Mouse (Mus musculus): Measurements from ENCODE around the gene Themis2.
"Not testable (repeated sequence)": the region's sequence is repeated elsewhere in the genome, so short reads cannot be mapped to it uniquely, and the experiment has no call there.

The Themis2 gene

DNA sequence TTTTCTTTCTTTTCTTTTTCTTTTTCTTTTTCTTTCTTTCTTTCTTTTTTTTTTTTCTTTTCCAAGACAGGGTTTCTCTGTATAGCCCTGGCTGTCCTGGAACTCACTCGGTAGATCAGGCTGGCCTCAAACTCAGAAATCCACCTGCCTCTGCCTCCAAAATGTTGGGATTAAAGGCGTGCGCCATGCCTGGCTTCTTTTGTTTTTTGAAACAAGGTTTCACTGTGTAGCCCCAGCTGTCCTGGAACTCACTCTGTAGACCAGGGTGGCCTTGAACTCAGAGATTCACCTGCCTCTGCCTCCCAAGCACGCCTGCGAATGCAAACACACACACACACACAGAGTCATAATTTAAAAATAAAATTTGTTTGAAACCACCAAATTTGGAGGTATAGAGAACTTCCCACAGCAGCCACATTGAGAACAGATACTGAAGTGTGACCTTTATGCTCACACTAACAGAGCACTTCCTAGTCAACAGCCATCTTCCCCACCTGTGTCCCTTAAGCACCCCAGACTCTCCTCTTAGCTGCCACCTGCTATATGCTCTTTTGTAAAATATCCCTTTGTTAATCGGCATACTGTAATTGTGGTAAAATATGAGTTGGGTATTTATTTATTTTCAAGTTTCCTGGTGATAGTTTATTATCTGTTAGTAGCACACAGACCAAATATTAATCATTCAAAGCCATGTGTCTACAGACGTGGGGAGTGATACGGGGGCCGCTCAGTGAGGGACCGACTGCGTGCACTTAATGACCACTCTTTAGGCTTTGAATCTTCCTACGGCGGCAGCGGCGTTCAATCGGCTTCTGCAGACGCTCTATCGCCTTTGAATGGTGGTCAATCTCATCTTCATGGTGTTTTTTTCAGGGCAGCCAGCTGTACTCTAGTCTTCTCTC lies 5.2 kb upstream of the Themis2 start:
- in situ Hi-C loops (cut with MboI; ENCODE audit: unreplicated experiment in 2 of 2) = no loop called here

GRCm38 (mm10) chr4:132799845-132800244 lies 3.7 kb upstream of the Themis2 start:
- in situ Hi-C loops (cut with MboI; ENCODE audit: unreplicated experiment in 2 of 2) = no loop called here

DNA sequence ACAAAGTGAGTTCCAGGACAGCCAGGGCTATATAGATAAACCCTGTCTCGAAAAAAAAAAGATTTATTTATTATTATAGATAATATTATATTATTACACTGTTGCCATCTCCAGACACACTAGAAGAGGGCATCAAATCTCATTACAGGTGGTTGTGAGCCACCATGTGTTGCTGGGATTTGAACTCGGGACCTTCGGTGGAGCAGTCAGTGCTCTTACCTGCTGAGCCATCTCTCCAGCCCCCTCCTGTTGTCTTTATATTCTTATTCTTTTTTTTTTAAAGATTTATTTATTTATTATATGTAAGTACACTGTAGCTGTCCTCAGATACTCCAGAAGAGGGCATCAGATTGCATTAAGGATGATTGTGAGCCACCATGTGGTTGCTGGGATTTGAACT lies 2.5 kb upstream of the Themis2 start:
- in situ Hi-C loops (cut with MboI; ENCODE audit: unreplicated experiment in 2 of 2) = not testable (repeated sequence)

DNA sequence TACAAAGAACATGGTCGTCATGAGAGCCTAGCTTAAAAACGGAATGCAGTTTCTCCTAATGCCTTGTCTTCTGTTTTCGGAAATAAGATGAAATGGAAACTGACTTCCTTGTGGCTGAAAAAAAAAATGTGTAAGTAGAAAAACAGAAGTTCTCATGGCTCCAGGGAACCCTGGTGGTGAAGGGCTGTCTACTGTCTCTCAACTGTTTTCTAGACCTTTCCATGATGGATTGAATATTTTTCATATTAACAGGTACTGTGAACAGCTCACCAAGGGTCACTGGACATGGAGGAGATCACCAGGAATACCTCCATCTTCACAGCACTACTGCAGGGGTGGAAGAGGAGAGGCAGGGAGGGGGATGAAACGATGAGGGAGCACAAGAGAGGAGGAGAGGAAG lies 1.8 kb upstream of the Themis2 start:
- in situ Hi-C loops (cut with MboI; ENCODE audit: unreplicated experiment in 2 of 2) = no loop called here

GRCm38 (mm10) chr4:132797461-132797860 lies 1.3 kb upstream of the Themis2 start:
- in situ Hi-C loops (cut with MboI; ENCODE audit: unreplicated experiment in 2 of 2) = no loop called here

DNA sequence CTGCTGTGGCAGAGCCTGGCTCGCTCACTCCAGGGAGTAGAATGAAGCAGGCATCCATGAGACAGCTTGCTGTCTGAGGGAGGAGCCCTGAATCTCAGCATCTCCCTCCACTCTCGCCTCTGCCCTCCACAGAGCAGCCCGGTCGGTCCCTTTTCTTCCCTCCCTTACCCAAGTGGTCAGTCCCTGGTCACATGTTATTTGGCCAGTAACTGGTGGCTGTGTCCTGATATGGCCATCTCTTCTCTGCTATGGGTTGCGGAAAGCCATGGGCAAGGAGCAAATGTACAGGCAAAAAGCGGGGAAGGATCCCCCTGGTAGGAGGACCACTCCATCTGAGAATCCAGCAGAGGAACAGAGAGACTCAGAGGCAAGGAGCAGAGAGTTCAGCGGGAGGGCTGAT lies 1.0 kb downstream of the Themis2 start:
- in situ Hi-C loops (cut with MboI; ENCODE audit: unreplicated experiment in 2 of 2) = no loop called here

DNA sequence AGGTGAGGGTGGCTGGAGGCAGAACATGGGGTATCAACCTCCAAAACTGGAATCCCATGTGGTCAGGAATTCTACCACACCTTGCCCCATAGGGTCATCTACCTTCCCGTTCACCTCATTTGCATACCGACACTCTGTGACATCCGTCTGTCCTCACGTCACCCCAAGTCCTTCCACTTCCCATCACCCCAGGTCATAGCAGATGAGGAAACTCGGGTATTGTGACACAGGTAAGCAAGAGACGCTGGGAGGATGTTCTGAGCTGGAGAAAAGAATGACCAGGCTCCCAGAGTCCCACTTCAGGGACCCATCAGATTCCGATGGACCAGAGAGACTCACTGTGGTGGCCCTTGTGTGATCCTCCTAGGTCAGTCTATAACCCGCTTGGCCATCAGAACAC lies 1.4 kb downstream of the Themis2 start:
- in situ Hi-C loops (cut with MboI; ENCODE audit: unreplicated experiment in 2 of 2) = no loop called here

GRCm38 (mm10) chr4:132794028-132794427 lies 2.2 kb downstream of the Themis2 start:
- in situ Hi-C loops (cut with MboI; ENCODE audit: unreplicated experiment in 2 of 2) = no loop called here

DNA sequence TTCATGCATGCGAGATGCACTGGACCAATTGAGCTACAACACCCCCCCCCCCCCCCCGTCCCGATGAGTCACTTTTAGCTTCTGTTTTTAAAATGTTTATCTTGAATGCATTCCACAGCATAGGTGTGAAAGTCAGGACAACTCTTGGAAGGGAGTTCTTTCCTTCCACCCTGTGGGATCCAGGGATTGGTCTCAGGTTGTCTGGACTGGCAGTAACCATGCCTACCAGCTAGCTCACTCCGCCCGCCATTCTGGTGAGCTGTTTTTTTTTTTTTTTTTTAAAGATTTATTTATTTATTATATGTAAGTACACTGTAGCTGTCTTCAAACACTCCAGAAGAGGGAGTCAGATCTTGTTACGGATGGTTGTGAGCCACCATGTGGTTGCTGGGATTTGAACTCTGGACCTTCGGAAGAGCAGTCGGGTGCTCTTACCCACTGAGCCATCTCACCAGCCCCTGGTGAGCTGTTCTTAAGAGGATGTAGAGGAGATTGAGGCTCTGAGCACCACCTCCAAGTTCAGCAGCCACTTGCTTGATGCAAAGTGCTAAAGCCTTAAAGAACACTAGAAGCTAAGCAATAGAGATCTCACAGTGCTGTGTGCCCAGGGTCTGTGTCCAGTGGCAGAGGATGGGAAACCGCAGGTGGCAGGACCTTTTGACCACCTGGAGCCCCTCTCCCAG lies 2.7 kb downstream of the Themis2 start:
- in situ Hi-C loops (cut with MboI; ENCODE audit: unreplicated experiment in 2 of 2) = not testable (repeated sequence)

- in situ Hi-C loops (cut with MboI; ENCODE audit: unreplicated experiment in 2 of 2) = no loop called here
These were observed 6.5 kb downstream of the Themis2 start for GRCm38 (mm10) chr4:132789731-132790130.

- in situ Hi-C loops (cut with MboI; ENCODE audit: unreplicated experiment in 2 of 2) = no loop called here
These were observed 11.0 kb downstream of the Themis2 start for GRCm38 (mm10) chr4:132785228-132785627.

DNA sequence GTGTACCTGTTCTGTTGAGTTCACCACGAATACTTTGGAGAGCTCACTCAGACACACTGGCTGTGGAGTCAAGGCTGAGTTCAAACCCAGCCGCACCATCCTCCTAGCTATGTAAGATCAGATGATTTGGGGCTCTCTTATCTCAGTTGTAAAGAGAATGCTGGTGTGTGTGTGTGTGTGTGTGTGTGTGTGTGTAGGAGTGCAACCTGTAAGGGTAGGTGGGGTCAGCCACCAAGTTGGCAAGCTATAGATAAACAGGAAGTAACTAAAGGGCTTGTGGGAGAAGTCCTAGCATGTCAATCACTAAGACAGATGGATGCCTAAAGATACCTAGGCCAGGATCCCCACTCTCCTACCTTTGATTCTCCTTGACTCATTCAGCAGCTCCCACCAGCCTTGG lies 12.5 kb downstream of the Themis2 start:
- in situ Hi-C loops (cut with MboI; ENCODE audit: unreplicated experiment in 2 of 2) = no loop called here

GRCm38 (mm10) chr4:132780288-132780687 lies 15.9 kb downstream of the Themis2 start:
- in situ Hi-C loops (cut with MboI; ENCODE audit: unreplicated experiment in 2 of 2) = no loop called here

DNA sequence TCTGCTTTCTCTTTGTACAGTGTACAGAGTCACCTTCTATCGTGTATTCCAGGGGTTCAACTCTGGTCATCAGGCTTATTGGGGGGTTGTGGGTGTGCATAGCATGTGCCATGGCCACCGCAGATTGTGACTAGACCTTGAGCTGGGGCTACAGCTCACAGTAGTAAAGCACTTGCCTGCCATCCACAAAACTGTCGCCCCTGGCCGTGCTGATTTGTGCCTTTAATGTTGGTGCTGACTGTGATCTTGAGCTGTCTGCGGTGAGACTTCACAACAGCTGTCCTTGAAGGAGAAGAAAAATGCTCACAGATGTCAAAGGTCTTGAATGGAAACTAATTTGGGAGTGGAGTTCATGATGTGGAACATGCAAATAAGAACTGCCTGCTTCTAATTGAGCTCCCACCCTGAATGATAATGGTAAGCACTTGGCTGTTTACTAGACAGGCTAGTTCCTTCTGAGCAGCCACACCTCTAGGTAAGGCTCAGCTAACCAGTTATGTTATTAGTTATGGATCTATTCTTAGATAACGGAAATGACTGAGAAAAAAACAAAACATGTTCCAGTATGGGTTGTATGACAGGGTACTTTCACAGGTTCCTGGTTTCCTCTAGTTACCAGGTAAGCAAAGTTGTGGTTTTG lies 17.5 kb downstream of the Themis2 start:
- in situ Hi-C loops (cut with MboI; ENCODE audit: unreplicated experiment in 2 of 2) = loop anchor here (5.0 kb wide), 2 partner anchors 44 to 149 kb away; no protein-coding TSS in a partner anchor

GRCm38 (mm10) chr4:132776764-132777163 lies 19.4 kb downstream of the Themis2 start:
- in situ Hi-C loops (cut with MboI; ENCODE audit: unreplicated experiment in 2 of 2) = loop anchor here (5.0 kb wide), 2 partner anchors 46 to 151 kb away; no protein-coding TSS in a partner anchor

DNA sequence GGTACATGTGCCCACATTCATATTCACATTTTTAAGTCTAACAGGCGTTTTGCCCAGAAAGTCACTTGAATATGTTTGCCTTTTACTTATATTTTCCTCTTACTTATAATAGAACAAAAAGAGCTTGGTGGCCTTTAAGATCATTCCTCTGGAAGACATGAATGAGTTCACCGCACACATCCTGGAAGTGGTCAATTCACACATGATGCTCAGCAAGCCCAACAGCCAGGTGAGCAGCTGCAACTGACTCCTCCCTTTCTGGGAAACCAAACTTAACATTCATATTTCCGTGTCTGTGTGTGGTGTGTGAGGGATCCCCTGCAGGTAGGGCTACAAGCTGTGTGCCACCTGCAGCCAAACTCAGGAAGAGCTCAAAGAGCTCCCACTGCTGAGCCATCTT lies 21.3 kb downstream of the Themis2 start:
- in situ Hi-C loops (cut with MboI; ENCODE audit: unreplicated experiment in 2 of 2) = loop anchor here (5.0 kb wide), 3 partner anchors 47 to 157 kb away; no protein-coding TSS in a partner anchor

DNA sequence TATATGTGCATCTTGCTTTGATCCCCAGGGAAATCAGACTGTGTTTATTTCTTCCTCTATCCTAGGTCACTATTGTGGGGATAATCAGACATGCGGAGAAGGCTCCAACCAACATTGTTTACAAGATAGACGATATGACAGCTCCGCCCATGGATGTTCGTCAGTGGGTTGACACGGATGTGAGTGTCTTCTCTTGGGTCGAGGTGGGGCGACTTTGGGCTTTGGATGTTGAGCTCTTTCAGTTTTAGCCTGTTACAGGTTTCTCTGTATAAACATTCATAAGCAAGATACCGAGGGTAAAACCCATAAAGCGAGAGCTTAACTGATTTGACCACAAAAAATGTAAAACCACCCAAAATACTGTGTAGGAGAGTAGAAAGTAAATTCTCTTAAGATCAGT lies 24.4 kb downstream of the Themis2 start:
- in situ Hi-C loops (cut with MboI; ENCODE audit: unreplicated experiment in 2 of 2) = loop anchor here in 1 of 2 experiments (5.0 kb wide), 1 partner anchor 161 kb away; no protein-coding TSS in a partner anchor

DNA sequence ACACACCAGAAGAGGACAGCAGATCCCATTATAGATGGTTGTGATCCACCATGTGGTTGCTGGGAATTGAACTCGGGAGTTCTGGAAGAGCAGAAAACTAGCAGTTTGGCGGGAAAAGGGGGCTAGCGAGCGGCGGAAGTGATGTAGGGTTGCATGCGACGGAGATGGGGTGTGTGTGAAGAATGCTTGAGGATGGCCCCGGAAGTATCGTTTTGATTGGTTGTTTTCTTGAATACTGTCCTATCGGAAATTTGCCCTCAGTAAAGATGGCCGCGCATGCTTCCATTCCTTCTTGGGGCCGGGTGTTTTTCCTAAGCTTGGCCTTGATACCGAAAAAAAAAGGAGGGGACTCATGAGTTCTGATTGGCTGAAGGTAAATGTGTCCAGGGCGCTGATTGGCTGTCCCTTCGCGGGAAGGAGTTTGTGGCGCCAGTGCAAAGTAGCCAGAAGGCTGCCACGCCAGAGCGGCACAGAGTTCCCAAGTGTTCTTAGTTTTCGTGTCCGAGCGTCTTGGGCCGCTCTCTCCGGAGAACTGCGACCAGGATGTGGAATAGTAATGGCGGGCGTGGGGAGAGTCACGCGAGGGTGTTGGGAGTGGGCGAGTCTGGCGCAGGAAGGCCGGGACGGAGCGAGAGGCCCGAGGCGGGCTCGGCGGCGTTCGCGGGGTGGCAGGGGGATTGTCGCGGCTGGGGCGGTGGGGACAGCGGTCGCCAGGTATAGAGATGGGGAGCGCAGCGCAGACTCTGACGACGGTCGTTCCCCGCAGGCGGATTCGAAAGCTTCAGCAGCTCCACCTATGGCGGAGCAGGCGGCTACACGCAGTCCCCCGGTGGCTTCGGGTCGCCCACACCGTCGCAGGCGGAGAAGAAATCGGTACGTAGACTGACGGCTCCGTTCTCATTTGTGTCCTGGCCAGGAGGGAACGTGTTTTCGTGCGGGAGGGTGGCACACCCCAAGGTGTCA lies 28.0 kb downstream of the Themis2 start, which contains the start of gene Rpa2:
TSS of gene Rpa2 (plus strand) at position 419 of the 963 bp plus-strand sequence.
- in situ Hi-C loops (cut with MboI; ENCODE audit: unreplicated experiment in 2 of 2) = loop anchor here in 1 of 2 experiments (5.0 kb wide), 1 partner anchor 36 kb away; the partner anchor contains the start of gene Xkr8

DNA sequence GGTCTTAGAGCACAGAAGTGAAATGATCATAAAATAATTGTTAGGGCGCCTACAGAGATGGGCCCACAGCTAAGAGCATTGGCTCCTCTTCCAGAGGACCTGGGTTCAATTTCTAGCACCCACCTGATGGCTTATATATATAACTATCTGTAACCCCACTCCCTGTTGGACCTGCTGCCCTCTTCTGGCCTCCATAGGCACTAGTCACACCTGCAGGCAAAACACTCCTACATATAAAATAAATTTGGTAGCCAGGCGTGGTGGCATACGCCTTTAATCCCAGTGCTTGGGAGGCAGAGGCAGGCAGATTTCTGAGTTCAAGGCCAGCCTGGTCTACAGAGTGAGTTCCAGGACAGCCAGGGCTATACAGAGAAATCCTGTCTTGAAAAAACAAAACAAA lies 33.1 kb downstream of the Themis2 start:
- in situ Hi-C loops (cut with MboI; ENCODE audit: unreplicated experiment in 2 of 2) = not testable (repeated sequence)

- in situ Hi-C loops (cut with MboI; ENCODE audit: unreplicated experiment in 2 of 2) = no loop called here
These were observed 33.6 kb downstream of the Themis2 start for GRCm38 (mm10) chr4:132762602-132763001.

All from v-Abl transformed pro-B cells (cell line).